Mouse (Mus musculus): Measurements from ENCODE around the gene Cep131.

The Cep131 gene

DNA sequence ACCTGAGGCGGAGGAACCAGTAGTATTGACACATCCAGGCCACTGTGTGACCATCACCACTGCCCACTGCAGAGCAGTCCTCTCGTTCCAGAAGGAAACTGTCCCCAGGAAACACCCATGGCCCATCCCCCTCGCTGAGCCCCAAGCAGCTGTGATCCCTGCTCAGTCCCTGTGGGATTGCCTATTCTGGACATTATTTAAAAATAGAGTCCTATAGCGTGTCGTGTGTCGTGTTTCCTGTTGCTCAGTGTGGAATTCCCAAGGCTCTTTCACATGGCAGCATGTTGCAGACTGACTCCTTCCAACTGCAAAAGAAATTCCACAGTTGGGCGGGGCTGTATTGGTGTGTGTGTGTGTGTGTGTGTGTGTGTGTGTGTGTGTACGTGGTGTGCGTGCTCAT, 34.4 kb downstream of the Cep131 start:
- DNase-seq (ENCODE audit: low read depth): no peak

DNA sequence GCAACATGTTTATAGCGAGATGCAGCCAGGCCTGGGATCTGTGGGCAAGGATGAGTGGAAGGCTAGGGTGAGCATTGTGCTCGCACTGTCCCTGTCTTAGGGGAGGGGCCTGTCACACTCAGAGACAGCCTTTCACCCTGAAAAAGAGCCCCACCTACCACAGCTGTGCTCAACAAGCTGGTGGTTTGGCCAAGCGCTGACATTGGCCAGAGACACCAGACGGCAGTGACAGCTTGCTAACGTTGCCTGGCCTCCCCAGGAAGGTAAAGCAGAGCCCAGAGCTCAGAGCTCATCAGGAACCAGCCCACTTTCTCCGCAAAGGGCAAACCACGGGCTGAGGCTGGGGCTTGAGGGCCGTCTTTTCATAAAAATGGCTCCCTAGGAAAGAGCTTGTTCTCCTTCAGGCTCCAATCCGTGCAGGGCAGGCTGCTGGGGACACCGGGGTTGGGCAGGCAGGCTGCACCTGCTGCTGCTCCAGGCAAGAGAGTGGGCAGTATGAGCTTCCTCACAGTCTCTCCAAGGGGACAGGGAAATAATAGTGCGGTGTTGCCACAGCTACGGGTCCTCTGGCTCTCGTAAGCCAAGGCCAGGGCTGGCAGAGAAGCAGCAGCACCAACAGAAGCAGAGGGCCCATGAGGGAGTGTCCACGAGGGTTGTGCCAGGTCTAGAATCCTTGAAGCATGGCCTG, 35.4 kb downstream of the Cep131 start:
- no peak for DNase-seq (ENCODE audit: low read depth)

DNA sequence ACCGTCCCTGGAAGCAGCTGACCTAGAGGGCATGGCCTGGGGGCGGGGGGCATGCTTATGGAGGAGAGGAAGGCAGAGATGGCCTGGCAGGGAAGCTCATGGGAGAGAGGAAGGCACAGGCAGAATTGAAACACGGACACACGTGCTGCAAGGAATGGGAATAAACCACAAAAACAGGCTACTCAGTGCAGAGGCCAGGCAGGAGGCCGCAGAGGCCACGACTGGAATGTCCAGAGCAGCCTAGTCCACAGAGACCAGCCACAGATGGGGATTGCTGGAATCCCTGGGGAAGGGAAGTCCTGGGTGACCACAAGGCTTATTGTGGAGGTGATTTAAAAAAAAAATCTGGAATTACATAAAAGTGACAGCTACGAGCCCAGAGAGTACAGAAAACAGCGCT, 37.6 kb downstream of the Cep131 start:
- DNase-seq (ENCODE audit: low read depth): peak; percentile 28

DNA sequence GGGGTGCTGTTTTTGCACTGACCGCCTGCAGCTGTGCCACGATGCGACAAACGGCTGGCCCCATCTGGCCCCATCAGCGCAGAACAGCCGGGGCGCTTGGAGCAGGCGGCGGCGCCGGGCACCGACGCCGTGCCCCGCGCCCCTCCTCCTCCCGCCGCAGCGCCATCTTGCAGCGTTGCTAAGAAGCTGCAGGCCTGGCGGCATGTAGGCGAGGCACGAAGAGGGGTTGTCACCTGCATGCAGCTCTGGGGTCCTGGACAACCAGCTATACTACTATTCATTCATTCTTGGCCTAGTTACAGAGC, 38.4 kb downstream of the Cep131 start:
- no peak for DNase-seq (ENCODE audit: low read depth)

DNA sequence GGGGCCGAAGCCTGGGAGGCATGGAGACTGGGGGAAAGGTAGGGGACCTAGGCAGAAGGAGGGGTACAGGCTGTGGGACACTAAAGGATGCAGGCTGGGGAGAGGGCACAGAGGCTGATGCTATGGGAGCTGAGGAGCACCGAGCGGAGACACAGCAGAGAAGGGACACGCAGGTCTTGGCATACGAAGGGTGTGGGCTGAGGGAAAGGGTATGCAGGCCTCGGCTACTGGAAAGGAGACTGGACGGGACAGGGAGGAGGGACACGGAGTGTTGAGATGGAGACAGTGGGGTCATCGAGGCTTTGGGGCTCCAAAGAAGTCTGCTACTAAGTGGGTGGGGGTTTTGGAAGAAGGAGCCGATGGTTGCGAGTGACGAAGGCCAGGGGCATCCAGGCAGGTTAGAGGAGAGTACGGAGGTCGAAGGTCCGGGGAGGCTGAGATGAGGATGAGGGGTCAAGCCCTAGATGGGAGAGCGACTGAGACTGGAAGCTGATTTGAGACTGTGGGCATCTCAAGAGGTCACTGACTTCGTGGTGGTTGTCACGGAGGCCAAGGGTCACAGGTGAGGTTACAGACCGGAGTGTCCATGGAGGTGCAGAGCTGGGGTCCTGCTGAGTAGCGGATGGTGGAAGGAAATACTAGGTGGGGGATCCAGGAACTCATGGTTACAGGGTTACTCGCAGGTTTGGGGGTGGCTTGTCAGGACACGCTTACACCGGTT, 38.9 kb downstream of the Cep131 start:
- no peak for DNase-seq (ENCODE audit: low read depth)

DNA sequence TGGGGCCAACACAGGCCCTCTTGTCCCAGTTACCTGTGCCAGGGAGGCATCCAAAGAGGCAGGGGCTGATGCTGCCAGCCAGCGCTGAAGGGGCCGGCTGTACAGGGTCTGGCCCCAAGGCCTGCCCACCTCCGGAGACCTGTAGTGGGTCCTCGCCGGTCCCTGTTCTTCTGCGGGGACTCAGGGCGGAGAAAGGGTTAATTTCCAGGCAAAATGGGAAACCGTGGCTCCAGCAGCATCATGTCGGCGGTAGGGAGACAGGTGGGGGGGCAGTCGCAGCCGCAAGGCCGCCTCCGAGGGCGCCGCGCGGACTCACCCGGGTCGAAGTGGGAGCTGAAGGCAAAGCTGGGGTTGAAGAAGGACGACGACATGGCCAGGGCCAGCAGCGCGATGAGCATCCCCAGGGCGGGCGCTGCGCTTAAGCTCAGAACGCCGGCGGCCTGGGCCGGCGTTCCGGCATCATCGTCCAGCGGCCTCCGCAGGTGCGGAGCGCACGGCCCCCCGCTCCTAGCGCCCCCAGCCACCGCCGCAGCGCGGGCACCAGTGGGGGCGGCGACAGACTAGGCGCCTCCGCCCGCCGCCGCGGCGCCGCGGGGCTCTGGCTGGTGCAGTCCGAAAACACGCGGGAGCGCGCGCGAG, 40.0 kb downstream of the Cep131 start, which contains the start of gene Aatk:
Aatk (minus strand) TSS at position 615 of the 639 bp plus-strand sequence.
- DNase-seq (ENCODE audit: low read depth): no peak

DNA sequence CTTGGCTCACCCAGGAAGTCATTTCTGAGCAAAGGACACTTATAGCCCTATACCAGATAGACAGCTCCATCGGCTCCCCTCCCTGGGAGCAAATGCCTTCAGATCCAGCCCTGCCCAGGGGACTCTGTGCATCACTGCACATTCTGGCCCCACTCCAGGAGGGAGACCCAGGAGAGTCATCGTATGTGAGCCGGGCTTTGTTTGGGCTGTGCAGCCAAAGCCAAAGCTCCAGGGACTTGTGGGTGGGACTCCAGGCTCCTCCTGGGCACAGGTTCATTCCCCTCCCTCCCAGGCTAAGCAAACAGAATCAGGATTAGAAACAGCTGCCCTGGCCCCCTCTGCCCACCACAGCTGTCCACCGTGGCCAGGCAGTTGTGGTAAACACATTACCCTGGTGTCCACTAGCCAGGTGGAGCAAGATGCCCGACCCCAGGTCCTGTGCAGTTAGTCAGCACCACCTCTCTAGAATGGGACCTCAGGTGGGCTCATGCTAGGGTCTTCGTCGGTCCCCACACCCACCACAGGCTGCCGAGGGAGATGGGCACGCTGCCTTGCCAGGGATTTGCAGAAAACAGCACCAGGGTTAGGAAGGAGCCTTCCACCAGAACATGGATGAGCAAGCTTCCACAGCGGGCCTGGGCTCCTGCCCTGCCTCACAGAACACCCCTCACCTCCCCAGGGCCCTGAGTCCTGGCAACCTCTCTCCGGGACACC, 40.6 kb downstream of the Cep131 start:
- DNase-seq (ENCODE audit: low read depth): no peak

DNA sequence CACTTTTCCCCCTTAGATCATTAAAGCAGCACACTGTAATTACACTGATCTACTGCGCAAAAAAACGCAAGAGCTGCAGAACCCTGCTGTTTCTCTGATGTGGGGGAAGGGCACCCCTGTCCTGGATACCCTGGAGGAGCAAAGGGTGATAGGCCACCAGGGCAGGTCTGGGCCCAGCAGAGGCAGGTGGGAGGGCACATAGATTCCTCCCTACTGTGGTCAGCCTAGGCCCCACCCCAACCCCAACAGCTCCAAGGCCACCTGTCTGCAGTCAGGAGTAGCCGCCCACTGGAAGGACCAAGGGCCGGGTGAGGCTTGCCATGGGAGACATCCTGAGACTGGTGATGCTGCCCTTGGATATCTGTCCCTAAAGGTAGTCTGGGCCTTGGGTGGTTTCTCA, 41.3 kb downstream of the Cep131 start:
- DNase-seq (ENCODE audit: low read depth): no peak

DNA sequence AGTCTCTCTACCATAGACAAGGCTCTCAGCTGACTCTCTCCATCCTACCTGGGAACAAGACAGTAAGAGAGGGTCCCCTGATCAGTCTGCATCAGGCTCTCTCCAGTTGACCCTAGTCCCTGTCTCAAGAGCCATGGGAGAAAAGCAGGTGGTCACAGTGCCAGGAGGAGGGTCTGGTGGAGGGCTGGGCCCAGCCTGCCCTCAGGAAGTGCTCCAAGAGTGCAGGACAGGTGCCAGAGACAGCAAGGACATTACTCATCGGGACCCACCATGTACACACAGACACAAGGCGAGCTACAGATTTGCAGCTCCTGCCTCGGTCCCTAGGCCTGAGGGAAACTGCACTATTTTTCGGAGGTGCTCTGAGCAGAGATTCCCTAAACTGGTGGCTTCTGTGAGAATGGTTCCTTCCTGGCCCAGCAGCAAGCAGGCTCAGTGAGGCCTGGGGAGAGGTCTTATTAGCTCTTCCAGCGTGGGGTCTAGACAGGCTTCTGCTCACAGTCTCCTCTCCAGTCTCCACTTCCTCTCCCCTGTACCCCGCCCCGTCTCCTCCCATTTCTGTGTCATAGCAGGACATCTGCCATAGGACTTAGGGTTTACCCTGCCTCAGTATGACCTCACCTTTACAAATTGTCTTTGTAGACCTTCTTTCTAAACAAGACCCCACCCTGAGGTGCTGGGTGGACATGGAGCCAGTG, 44.3 kb downstream of the Cep131 start:
- no peak for DNase-seq (ENCODE audit: low read depth)

DNA sequence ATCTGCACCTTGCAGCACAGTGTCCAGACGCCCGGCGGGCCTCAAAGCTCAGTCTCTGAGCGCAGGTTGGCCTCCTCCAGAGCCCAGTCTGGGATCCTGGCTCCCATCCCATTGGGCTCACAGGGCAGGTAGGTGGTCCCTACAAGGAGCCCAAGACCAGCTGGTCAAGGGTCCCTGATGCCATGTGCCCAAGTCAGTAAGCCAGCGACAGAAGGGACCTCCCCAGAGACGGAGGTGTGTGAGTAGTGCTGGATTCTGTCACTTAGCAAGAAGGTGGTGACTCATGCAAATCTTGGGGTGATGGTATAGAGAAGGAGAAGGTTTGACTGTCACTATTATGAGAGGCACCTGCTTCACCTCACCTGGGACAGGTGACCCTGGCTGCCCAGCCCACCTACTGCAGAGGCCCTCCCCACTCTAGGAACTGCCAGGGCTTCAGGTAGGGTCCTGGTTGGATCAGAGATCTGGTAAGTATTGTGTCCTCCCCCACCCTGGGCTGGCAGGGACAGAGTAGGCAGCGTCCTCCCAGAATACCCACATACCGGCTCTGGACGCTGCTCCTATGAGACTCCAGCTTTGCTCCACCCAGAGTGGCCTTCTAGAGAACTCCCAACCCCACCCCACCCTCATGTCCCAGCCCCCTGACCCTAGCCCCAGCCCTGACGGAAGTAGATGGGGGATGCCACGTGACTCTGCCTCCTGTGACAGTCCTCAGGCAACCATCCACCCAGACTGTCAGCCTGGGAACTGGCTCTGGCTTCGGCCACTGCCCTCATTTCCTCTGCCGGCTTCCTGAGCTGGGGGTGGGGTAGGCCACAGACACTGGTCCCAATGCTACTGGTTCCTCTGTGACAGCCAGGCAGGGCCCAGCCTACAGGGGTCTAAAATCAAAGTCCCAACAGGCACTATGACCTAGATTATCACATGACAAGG, 45.2 kb downstream of the Cep131 start:
- no peak for DNase-seq (ENCODE audit: low read depth)

DNA sequence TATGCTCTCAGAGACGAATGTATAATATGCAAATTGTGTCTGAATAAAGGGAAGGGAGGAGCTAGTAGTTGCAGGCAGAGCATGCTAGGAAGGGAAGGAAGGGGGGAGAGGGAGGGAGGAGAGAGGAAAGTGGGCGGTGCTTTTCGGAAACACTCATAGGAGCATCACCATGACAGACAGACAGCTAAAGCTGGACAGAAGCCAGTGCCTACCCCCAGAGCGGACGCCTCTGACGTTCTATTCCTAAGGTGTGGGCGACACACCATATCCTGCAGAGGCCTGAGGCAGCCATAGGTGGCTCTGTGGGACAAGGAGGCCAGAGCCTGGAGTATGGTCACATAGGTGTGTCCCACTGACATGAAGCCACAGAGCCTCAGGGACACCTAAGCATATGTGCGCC, 46.2 kb downstream of the Cep131 start:
- DNase-seq (ENCODE audit: low read depth): no peak

DNA sequence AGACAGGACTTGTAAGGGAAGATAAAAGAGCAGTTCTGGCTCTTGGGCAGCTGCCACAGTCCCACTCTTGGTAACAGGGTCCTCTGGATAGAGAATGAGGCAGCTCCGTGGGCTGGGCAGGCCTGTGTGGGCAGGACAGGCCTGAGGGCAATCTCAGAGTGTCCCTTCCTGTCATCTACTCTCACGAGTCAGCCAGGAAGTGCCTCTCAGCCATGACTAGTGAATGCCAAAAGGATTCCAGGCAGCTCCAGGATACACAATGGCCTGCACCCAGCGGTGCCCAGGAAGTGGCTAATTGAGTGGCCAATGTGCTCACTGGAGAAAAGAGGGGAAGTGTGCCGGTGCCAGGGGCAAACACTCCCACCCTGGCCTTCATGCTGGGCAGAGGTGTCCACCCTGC, 47.0 kb downstream of the Cep131 start:
- no peak for DNase-seq (ENCODE audit: low read depth)

DNA sequence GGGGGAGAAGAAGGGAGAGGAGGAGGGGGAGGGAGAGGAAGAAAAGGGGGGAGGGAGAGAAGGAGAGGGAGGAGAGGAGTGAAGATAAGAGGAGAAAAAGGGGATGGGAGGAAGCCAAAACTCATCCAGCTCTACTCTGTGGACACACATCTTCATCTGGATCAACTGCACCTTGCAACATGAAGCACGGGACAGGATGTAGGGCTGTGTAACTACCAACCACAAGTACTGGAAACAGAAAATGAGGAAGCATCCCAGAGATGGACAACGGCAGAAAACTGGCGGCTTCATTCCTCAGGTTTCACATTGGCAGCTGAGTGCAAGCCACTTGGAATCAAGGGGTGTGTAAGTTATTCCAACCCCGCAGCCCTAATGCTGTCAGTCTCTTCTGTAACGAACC, 51.9 kb downstream of the Cep131 start:
- no peak for DNase-seq (ENCODE audit: low read depth)

DNA sequence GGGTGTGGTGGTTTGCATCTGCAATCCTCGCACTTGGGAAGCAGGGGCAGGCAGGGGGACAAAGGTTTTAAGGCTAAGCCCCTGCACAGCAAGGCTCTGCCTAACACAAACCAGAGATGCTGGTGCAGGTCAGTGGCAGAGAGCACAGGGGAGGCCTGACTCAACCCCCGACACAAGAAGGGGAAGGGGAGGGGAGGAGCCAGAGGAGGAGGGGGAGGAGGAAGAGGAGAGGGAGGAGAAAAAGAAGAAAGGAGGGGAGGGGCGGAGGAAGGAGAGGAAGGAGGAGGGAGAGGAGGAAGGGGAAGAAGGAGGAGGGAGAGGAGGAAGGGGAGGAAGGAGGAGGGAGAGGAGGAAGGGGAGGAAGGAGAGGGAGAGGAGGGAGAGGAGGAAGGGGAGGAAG, 52.3 kb downstream of the Cep131 start:
- DNase-seq (ENCODE audit: low read depth): no peak

DNA sequence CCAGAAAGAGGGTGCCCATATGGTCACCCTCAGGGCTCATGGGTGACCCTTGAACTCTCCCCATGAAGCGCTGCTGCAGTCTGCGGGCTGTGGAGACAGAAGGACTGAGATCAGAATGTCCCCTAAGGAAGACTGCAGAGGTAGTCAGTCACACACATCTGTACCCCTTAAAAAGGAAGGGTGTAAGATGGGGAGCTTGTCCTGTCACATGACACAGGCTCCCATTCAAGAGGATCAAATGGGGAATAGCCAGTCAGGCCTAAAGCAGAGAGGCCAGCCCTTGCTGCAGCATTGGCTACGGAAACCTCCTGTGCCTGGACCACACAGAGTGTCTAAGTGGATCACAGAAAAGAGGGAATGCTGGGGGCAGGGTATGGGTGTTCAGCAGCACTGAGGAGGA, 53.2 kb downstream of the Cep131 start:
- DNase-seq (ENCODE audit: low read depth): no peak

DNA sequence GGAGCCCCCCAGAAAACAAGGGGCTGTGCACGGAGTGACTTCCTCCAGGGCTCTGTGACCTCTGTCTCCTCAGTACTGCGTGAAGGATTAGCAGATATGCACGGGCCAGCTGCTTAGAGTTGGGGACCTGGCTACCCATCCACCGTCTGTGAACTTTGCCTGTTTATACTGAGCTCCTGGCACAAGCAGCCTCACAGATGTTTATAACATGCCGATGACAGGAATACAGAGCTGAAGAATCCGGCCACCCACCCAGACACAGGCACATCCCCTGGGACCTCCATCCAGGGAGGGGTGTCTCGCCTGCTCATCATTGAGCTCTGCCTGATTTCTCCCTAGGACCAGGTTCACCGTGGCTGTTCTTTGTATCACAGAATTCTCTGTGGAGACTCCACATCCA, 54.6 kb downstream of the Cep131 start:
- DNase-seq (ENCODE audit: low read depth): no peak

DNA sequence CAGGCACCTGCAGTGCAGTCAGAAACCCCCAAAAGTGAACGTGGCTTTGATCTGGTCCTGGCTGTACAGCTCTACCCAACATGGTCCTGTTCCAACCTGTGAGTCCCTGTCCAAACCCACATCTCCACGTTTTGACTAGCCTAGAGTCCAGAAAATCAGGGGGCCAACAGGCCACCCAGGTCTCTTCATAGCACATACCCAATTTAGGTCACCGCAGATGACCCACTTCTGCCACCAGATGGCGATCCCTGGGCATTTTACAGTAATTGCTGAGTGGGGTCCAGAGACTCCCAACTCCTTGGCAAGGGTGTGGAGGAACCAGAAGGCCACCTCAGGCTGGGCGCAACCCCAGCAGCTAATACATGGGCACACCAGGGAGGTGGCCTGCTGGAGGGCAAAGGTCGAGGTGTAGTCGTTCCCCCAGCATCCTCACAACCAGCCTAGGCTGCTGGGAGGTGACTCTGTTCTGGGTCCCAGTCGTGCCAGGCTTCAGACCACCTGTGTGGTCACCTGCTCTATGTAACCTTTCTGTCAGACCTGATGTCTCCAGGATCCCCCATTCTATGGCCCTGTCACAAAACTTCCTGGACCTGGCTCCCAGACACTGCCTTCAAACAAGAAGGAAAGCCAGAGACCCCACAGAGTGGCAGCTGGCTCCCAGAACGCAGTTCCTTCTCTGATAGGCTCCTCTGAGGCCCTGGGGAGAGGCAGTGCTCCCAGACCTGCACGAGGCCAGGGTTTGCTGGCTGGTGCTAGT, 56.3 kb downstream of the Cep131 start:
- DNase-seq (ENCODE audit: low read depth): no peak

DNA sequence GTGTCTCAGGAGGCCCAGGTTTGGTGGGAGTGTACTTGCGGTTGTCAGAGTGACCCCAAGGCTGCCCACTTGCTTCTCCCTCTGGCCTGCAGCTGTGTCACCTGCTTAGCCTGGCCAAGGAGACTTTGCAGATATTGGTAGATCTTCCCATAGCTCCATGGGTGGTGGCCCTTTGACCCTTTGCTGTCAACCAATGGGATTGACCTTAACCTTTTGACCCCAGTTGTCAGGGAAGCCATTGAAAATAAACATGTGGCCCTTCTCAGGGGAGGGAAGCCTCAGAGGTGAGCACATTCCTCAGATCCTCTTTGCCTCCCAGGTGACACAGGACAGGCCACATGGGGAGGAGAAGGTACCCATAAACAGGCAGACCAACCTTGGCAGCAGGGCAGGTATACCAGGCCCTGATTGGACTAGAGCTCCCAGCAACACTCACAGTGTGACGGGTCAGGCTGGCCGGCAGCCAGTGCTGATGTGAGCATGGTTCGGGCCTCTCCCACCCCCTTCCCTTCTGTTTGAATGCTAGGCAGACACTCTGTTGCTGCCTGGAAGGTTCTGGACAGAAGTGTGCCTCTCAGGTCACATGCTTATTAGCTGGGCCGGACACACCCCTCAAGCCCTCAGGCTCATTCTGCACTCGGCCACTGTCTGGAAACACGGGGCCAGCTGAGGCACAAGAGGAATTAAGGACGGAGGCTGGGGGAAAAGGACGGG, 57.0 kb downstream of the Cep131 start:
- DNase-seq (ENCODE audit: low read depth): no peak

DNA sequence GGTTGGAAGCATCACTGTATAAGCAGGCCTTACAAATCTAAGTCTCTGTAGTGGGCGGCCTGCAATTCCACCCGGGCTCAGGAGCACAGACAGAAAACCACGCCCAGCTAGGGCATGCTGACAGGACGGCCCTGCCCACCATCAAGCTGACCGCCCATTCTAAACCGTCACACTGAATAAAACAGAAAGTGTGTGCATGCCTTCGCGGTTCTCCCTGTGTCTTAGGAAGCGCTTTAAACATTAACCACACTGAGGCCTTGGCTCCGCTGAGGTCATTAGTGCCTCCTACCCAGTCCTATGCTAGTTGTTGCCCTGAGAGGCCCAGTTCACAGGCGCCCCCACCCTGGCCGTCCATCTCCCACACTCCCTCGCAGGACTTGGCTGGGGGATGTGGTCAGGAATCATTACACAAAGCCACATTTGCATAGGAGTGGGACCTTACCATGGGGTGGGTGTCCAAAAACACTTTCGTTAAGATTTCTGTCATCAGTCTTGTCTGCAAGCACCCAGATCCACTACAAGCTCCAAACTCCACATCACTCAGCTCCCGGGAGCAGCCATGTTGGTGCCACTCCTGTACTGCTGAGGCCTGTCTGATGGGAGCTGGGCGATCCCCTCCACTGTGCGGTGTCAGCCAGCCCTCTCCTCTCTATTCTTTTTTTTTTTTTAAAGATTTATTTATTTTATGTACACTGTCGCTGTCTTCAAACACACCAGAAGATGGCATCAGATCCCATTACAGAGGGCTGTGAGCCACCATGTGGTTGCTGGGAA, 58.1 kb downstream of the Cep131 start:
- no peak for DNase-seq (ENCODE audit: low read depth)
